Mouse (Mus musculus) neural tube, embryonic 13.5 days (tissue): ENCODE measurements at regions not wholly inside any gene's neighbourhood (a gene's known extent, or its start where the extent isn't known, plus 50 kb on each side); places are given as distances from the start of the nearest gene placed in this dataset.
A peak's percentile ranks its signal among the peaks of the same experiment; 100 is the strongest.

Source experiments
- ATAC-seq: fragments of 200-750 bp; cut with Nextera tagmentation; 2 replicates; pipeline ENCODE4 v1.8.0; 2017; ENCODE audit warnings: low read depth, mild to moderate bottlenecking, moderate TSS enrichment, moderate library complexity
- H3K27ac ChIP-seq: fragments of 300-500 bp; sonication (generic); replicated peaks from 2 replicates; pipeline ENCODE4 v1.5.1; 2015; ENCODE audit warnings: moderate library complexity, mild to moderate bottlenecking, inconsistent platforms
- H3K27me3 ChIP-seq: fragments of 300-500 bp; sonication (generic); 2 replicates; pipeline ENCODE4 v1.6.1; 2015; ENCODE audit warnings: mild to moderate bottlenecking, inconsistent platforms
- H3K36me3 ChIP-seq: fragments of 300-500 bp; sonication (generic); 2 replicates; pipeline ENCODE4 v1.6.1; 2015; ENCODE audit warnings: mild to moderate bottlenecking, inconsistent platforms
- H3K4me1 ChIP-seq: fragments of 300-500 bp; sonication (generic); replicated peaks from 2 replicates; pipeline ENCODE4 v1.6.1; 2015; ENCODE audit warnings: inconsistent platforms
- H3K4me2 ChIP-seq: fragments of 300-500 bp; sonication (generic); 2 replicates; pipeline ENCODE4 v1.6.1; 2015; ENCODE audit warnings: inconsistent platforms, mild to moderate bottlenecking, moderate library complexity
- H3K4me3 ChIP-seq: fragments of 300-500 bp; sonication (generic); 2 replicates; pipeline ENCODE4 v1.5.1; 2015; ENCODE audit warnings: mild to moderate bottlenecking, inconsistent platforms
- H3K9ac ChIP-seq: fragments of 300-500 bp; sonication (generic); 2 replicates; pipeline ENCODE4 v1.6.1; 2015; ENCODE audit warnings: moderate library complexity, mild to moderate bottlenecking, inconsistent platforms
- H3K9me3 ChIP-seq: fragments of 300-500 bp; sonication (generic); 2 replicates; pipeline ENCODE4 v1.6.1; 2016; ENCODE audit warnings: inconsistent platforms
- WGBS: fragments of 180-500 bp; shearing (Covaris S2); methylation state at CpG from one replicate; pipeline ENCODE4 v1.1.7; 2015; 5-methylcytosine and 5-hydroxymethylcytosine counted together

DNA sequence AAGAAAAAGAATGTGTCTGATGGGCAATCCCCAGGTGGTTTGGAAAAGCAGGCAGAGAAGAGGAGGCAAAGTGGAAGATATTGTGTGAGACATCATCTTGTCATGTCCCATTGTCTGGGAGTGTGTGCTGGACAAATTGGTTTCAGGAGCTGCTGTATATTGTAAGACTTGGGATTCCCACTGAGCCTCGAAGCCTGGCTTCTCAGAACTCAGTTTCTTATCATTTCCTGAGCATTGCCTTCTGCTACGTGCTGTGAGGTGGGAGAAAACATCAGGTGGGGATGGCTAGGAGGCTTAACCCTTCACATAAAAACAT is 1216.3 kb downstream of the Agbl1 start:
- Histone ChIP-seq H3K36me3 (no peaks in the 10 kb centered on the region), H3K4me2 (peak overlapping the region; percentile 43), H3K9ac (0 out of 2 replicates have a peak overlapping the region, but pooled peaks have one; percentile 28), H3K9me3 (no peaks in the 10 kb centered on the region), H3K4me3 (no peak overlapping the region), H3K4me1 (peaks cover 16% of the 10 kb centered on the region), H3K27me3 (no peaks in the 10 kb centered on the region), H3K27ac (peak overlapping the region; percentile 74)
- 49% methylated on average over 2 of the region's 2 CpGs for WGBS
- no peak for ATAC-seq

DNA sequence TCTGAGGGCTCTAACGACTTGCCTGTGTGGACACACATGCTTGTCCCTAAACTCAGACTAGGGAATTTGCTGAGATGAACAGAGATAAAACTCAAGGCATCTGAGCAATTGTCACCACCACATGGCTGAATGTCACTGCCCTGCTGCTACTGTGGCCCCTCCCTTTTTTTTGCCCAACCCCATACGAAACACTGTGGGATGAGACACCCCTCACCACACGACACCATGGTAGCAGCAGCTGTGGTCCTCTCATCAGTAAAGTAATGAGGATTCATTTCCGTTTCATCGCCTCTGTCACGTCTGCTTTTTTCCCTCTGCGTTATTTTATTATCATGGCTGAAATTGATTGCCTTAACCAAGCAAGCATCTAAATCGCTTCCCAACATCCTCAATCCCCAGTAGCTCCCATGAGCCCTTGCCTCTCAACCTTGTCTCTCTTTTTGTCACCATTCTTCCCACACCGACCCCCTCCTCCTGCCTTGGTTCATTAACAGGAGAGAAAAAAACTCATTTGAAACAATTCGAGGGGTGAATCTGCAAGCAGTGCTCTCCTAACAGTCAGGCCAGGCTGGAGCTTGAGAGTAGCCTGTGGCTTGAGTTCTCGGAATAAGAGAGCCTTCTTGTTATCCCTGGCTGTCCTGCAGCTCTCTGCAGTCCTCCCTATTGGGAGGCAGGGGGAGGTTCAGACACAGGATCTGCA is 1215.8 kb downstream of the Agbl1 start:
- H3K4me3 ChIP-seq, result no peak overlapping the region
- peaks cover 16% of the 10 kb centered on the region for H3K4me1 ChIP-seq
- ATAC-seq, result peak; percentile 91
- H3K36me3 ChIP-seq, result no peaks in the 10 kb centered on the region
- WGBS, result 26% methylated on average over 11 of the region's 11 CpGs
- H3K27me3 ChIP-seq, result no peaks in the 10 kb centered on the region
- H3K27ac ChIP-seq, result peak overlapping the region; percentile 74
- H3K4me2 ChIP-seq, result peak overlapping the region; percentile 43
- peak overlapping the region; percentile 28; the same call in 1 of the 2 replicates for H3K9ac ChIP-seq
- no peaks in the 10 kb centered on the region for H3K9me3 ChIP-seq

DNA sequence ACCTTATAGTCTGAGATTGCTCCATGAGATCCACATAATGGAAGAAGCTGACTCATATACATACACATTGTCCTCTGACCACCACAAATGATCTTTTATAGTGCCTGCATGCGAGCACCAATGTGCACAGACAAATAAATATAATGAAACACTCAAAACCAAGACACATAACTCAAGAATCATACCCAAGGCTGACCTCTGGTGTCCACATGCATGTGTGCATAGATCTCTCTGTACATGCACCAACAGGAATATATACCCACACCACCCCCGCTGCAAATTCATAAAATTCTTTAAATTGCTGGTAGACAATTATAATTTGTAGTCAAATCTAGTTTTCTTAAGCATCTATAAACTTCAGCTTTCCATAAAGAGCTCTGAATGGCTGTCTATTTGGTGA is 1211.9 kb downstream of the Agbl1 start:
- Histone ChIP-seq H3K4me2 (no peak overlapping the region), H3K36me3 (no peaks in the 10 kb centered on the region), H3K27ac (no peak overlapping the region), H3K4me3 (no peak overlapping the region), H3K4me1 (peaks cover 16% of the 10 kb centered on the region), H3K27me3 (no peaks in the 10 kb centered on the region), H3K9ac (no peak overlapping the region), H3K9me3 (no peaks in the 10 kb centered on the region)
- 75% methylated on average over 2 of the region's 2 CpGs for WGBS
- ATAC-seq, result no peak

DNA sequence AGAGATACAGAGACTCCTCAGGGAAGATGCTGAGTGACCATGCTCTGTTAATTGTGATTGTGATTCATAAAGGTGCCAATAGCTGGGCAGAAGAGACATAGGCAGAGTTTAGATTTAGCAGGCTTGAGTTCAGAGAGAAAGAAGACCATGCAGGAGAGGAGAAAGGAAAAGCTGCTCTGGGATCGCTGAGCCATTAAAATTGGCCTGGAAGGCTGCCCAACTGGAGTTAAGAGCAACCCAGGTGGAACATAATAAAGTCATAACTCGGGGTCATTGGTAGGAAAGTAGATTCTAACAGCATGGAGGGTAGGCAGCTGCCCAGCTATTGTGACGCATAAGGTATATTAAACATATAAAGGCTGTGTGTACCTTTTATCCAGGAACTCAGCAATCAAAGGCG is 1183.9 kb downstream of the Agbl1 start:
- Histone ChIP-seq H3K27me3 (no peaks in the 10 kb centered on the region), H3K27ac (no peak overlapping the region), H3K9ac (no peak overlapping the region), H3K36me3 (no peaks in the 10 kb centered on the region), H3K9me3 (no peaks in the 10 kb centered on the region), H3K4me3 (no peak overlapping the region), H3K4me2 (no peak overlapping the region), H3K4me1 (no peaks in the 10 kb centered on the region)
- no peak for ATAC-seq
- 81% methylated on average over 4 of the region's 4 CpGs for WGBS
